11 mouse cellular contexts compared by ENCODE assay signal in the genomic region with DNA sequence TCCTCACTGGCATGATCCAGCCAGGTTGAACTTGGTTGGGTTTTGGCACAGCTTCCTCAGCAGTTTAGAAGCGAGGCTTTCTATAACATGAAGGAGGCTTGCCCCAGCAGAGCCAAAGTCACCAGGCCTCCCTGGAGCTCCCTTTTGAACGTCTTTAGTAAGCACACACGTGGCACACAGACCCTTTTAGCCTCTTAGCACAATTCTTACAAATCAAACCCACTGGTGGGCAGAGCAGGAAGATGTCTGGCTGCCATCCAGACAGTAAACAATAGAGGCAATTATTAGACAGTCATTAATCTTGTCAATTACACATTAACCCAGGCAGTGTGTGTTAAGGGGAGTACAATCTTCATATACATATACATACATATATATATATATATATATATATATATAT.
DNase-seq lines count a peak whose midpoint lies in the region; ATAC-seq lines count a peak whose summit lies in the region.
"Had no signal": no experiment of that assay in that cellular context is flagged by ENCODE, and none has a peak within 500 bp of the region (broad histone marks: within the 10 kb centered on the region; RNA-seq: fewer than 3 reads in every experiment).

No protein-coding gene starts in this region.

- H3K9ac ChIP-seq in forebrain, embryonic 14.5 days (ENCODE audit: low read length), result no peak overlapping the region
- H3K9ac ChIP-seq: liver, embryonic 15.5 days had no signal

- WGBS in forebrain, embryonic 14.5 days, result 8% methylated on average over 3 of the region's 3 CpGs
- WGBS in forebrain, embryonic 10.5 days, result 67% methylated on average over 3 of the region's 3 CpGs
- WGBS in limb, embryonic 10.5 days, result 53% methylated on average over 3 of the region's 3 CpGs

- H3K27me3 ChIP-seq in forebrain, embryonic 14.5 days (replicated peaks; ENCODE audit: control insufficient read depth, insufficient read depth, low read length), result no peaks in the 10 kb centered on the region
- H3K27me3 ChIP-seq in forebrain, embryonic 10.5 days (ENCODE audit: poor library complexity, severe bottlenecking), result no peaks in the 10 kb centered on the region
- H3K27me3 ChIP-seq in limb, embryonic 10.5 days (ENCODE audit: low read depth, poor library complexity, severe bottlenecking), result no peaks in the 10 kb centered on the region

- no peak overlapping the region for H3K4me3 ChIP-seq in forebrain, embryonic 14.5 days (ENCODE audit: low read depth, low read length)
- no peak overlapping the region for H3K4me3 ChIP-seq in forebrain, embryonic 10.5 days
- H3K4me3 ChIP-seq in brown adipose tissue, adult 24 weeks (ENCODE audit: insufficient read depth, low read depth, low read length), result no peak overlapping the region
- H3K4me3 ChIP-seq in limb, embryonic 10.5 days, result no peak overlapping the region
- H3K4me3 ChIP-seq: liver, embryonic 15.5 days had no signal

- H3K9me3 ChIP-seq in forebrain, embryonic 14.5 days (replicated peaks; ENCODE audit: control insufficient read depth, low read length), result no peaks in the 10 kb centered on the region
- H3K9me3 ChIP-seq in forebrain, embryonic 10.5 days, result no peaks in the 10 kb centered on the region
- no peaks in the 10 kb centered on the region for H3K9me3 ChIP-seq in limb, embryonic 10.5 days (replicated peaks)
- H3K9me3 ChIP-seq: liver, embryonic 15.5 days had no signal

- no peaks in the 10 kb centered on the region for H3K4me1 ChIP-seq in forebrain, embryonic 14.5 days (ENCODE audit: control insufficient read depth, insufficient read depth, low read length)
- H3K4me1 ChIP-seq in forebrain, embryonic 10.5 days, result peaks cover 8% of the 10 kb centered on the region; the same call in 1 of the 2 replicates
- H3K4me1 ChIP-seq in brown adipose tissue, adult 24 weeks (ENCODE audit: control insufficient read depth, insufficient read depth, insufficient read length, low read length), result peaks cover 21% of the 10 kb centered on the region; the same call in 1 of the 2 replicates
- peaks cover 23% of the 10 kb centered on the region for H3K4me1 ChIP-seq in limb, embryonic 10.5 days

- H3K27ac ChIP-seq in forebrain, embryonic 14.5 days (ENCODE audit: low read depth, low read length), result no peak overlapping the region
- H3K27ac ChIP-seq in forebrain, embryonic 10.5 days, result no peak overlapping the region
- H3K27ac ChIP-seq in brown adipose tissue, adult 24 weeks (replicated peaks; ENCODE audit: low read depth, low read length), result 0 out of 2 replicates have a peak overlapping the region, but pooled peaks have one; percentile 19
- peak overlapping the region; percentile 6; the same call in 1 of the 2 replicates for H3K27ac ChIP-seq in limb, embryonic 10.5 days
- H3K27ac ChIP-seq: liver, embryonic 15.5 days had no signal

- peak; percentile 48 for DNase-seq in forebrain, embryonic 14.5 days (ENCODE audit: low spot score)
- DNase-seq in forebrain, embryonic 10.5 days (ENCODE audit: extremely low spot score, low spot score), result no peak
- DNase-seq in kidney, adult 18-20 months, result peak; percentile 19
- DNase-seq in kidney, adult 8-10 months, result no peak
- no peak for DNase-seq in limb, embryonic 10.5 days (ENCODE audit: low spot score)
- DNase-seq in embryo, embryonic 10.5 days (ENCODE audit: low spot score), result no peak
- DNase-seq: cerebellum, adult 11-12 months; right cerebral cortex, postnatal 14 days had no signal

- H3K4me2 ChIP-seq in forebrain, embryonic 14.5 days (ENCODE audit: low read length), result no peak overlapping the region
- H3K4me2 ChIP-seq: liver, embryonic 15.5 days had no signal

- peak; percentile 42; the same call in 1 of the 2 replicates for ATAC-seq in forebrain, embryonic 14.5 days
- ATAC-seq in monocyte, adult 5-6 weeks (replicated peaks; ENCODE audit: insufficient number of reproducible peaks, low FRiP score, low TSS enrichment, poor library complexity, severe bottlenecking), result no peak

- H3K36me3 ChIP-seq in forebrain, embryonic 14.5 days (ENCODE audit: control insufficient read depth, insufficient read depth, low read length), result no peaks in the 10 kb centered on the region
- H3K36me3 ChIP-seq in forebrain, embryonic 10.5 days (replicated peaks), result no peaks in the 10 kb centered on the region
- no peaks in the 10 kb centered on the region for H3K36me3 ChIP-seq in limb, embryonic 10.5 days
- H3K36me3 ChIP-seq: liver, embryonic 15.5 days had no signal

Comparison
In these comparisons a context has a peak if more than half of its experiments do, and no peak if none do; other contexts are left out.
1. DNase-seq: peak in forebrain, embryonic 14.5 days (single experiment) and kidney, adult 18-20 months (single experiment); none in forebrain, embryonic 10.5 days (single experiment), kidney, adult 8-10 months (0 of 2), limb, embryonic 10.5 days (single experiment) and embryo, embryonic 10.5 days (single experiment).
2. H3K27ac ChIP-seq: peak in brown adipose tissue, adult 24 weeks (single experiment) and limb, embryonic 10.5 days (single experiment); none in forebrain, embryonic 14.5 days (single experiment) and forebrain, embryonic 10.5 days (single experiment).